Mouse (Mus musculus): ENCODE results near the gene Cenpp.
"Not testable (repeated sequence)": the region's sequence is repeated elsewhere in the genome, so short reads cannot be mapped to it uniquely, and the experiment has no call there.

The Cenpp gene

GRCm38 (mm10) chr13:49607714-49608113 lies 44.9 kb downstream of the Cenpp start, which contains the start of gene Ogn:
Ogn (plus strand) TSS chr13:49608046.
- DNase-seq (ENCODE audit: low spot score in 2 of 2) = no peak

- DNase-seq (ENCODE audit: low spot score in 2 of 2) = no peak
Observed at GRCm38 (mm10) chr13:49603603-49604002, 49.0 kb downstream of the Cenpp start.

- not testable (repeated sequence) for DNase-seq (ENCODE audit: low spot score in 2 of 2)
Observed at GRCm38 (mm10) chr13:49602541-49602940, 50.0 kb downstream of the Cenpp start.

GRCm38 (mm10) chr13:49586062-49586461 lies 66.5 kb downstream of the Cenpp start:
- no peak for DNase-seq (ENCODE audit: low spot score in 2 of 2)

GRCm38 (mm10) chr13:49584307-49585005 lies 68.1 kb downstream of the Cenpp start:
- no peak for DNase-seq (ENCODE audit: low spot score in 2 of 2)

- DNase-seq (ENCODE audit: low spot score in 2 of 2) = no peak
Observed at GRCm38 (mm10) chr13:49583859-49584258, 68.7 kb downstream of the Cenpp start.

- no peak for DNase-seq (ENCODE audit: low spot score in 2 of 2)
Observed at GRCm38 (mm10) chr13:49581541-49582530, 70.7 kb downstream of the Cenpp start, which contains the start of gene Omd. Omd (plus strand) TSS chr13:49582462.

- no peak for DNase-seq (ENCODE audit: low spot score in 2 of 2)
Observed at GRCm38 (mm10) chr13:49571418-49571817, 81.2 kb downstream of the Cenpp start.

- DNase-seq (ENCODE audit: low spot score in 2 of 2) = no peak
Observed at GRCm38 (mm10) chr13:49570371-49570770, 82.2 kb downstream of the Cenpp start.

GRCm38 (mm10) chr13:49564347-49564746 lies 88.2 kb downstream of the Cenpp start:
- no peak for DNase-seq (ENCODE audit: low spot score in 2 of 2)

- DNase-seq (ENCODE audit: low spot score in 2 of 2) = no peak
Observed at GRCm38 (mm10) chr13:49560886-49561285, 91.7 kb downstream of the Cenpp start.

GRCm38 (mm10) chr13:49559185-49559584 lies 93.4 kb downstream of the Cenpp start:
- no peak for DNase-seq (ENCODE audit: low spot score in 2 of 2)

- no peak for DNase-seq (ENCODE audit: low spot score in 2 of 2)
Observed at GRCm38 (mm10) chr13:49556924-49557323, 95.7 kb downstream of the Cenpp start.

- no peak for DNase-seq (ENCODE audit: low spot score in 2 of 2)
Observed at GRCm38 (mm10) chr13:49556203-49556602, 96.4 kb downstream of the Cenpp start.

- no peak for DNase-seq (ENCODE audit: low spot score in 2 of 2)
Observed at GRCm38 (mm10) chr13:49554519-49554918, 98.1 kb downstream of the Cenpp start.

GRCm38 (mm10) chr13:49549616-49550015 lies 103.0 kb downstream of the Cenpp start:
- DNase-seq (ENCODE audit: low spot score in 2 of 2) = no peak

- DNase-seq (ENCODE audit: low spot score in 2 of 2) = no peak
Observed at GRCm38 (mm10) chr13:49547563-49548150, 104.9 kb downstream of the Cenpp start.

GRCm38 (mm10) chr13:49546517-49546916 lies 106.1 kb downstream of the Cenpp start:
- no peak for DNase-seq (ENCODE audit: low spot score in 2 of 2)

GRCm38 (mm10) chr13:49545646-49546045 lies 106.9 kb downstream of the Cenpp start:
- DNase-seq (ENCODE audit: low spot score in 2 of 2) = no peak

- no peak for DNase-seq (ENCODE audit: low spot score in 2 of 2)
Observed at GRCm38 (mm10) chr13:49544279-49544678, 108.3 kb downstream of the Cenpp start, which contains the start of gene Aspn. Aspn (plus strand) TSS chr13:49544443.

- DNase-seq (ENCODE audit: low spot score in 2 of 2) = no peak
Observed at GRCm38 (mm10) chr13:49538693-49539092, 113.9 kb downstream of the Cenpp start.

GRCm38 (mm10) chr13:49536946-49537345 lies 115.6 kb downstream of the Cenpp start:
- no peak for DNase-seq (ENCODE audit: low spot score in 2 of 2)
